Mouse (Mus musculus): ENCODE measurements around the gene Uvrag.

Uvrag gene

DNA sequence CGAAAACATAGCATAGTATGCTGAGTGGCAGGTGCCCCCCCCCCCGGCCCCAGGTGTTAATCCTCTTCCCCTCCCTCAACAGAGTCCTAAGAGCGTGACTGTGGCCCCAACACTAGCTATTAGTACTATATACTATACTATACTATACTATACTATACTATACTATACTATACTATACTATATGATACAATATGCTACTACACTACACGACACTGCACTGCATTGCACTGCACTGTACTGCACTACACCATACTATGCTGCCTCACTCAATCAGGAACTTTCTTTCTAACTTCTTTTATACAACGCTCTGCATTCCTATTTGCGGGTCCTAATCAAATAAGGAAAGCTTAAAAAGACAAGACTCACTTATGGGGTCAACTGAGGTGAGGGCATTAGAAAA, 224.4 kb downstream of the Uvrag start:
- no peak for DNase-seq

GRCm38 (mm10) chr7:98912953-98913360, 228.0 kb downstream of the Uvrag start:
- no peak for DNase-seq

DNA sequence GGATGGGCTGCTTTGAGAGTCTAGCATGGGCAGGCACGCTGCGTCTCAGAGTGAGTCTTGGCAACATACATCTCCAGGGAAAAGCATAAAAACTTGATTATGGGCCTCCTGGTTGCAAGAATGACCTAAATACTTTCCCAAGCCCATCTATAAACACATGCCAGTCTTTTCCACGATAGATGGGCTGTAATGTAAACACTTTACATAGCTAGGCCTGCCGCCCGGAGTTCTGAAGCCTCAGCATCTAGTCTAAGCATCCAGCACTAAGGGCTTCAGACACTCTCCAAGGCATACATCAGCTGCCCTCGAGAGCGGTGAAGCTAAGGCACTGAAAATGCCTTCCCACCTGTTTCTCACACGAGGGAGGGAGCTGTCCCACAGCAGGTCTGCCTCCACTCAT, 229.7 kb downstream of the Uvrag start:
- DNase-seq, result no peak

GRCm38 (mm10) chr7:98910712-98911111, 230.2 kb downstream of the Uvrag start:
- DNase-seq, result no peak

DNA sequence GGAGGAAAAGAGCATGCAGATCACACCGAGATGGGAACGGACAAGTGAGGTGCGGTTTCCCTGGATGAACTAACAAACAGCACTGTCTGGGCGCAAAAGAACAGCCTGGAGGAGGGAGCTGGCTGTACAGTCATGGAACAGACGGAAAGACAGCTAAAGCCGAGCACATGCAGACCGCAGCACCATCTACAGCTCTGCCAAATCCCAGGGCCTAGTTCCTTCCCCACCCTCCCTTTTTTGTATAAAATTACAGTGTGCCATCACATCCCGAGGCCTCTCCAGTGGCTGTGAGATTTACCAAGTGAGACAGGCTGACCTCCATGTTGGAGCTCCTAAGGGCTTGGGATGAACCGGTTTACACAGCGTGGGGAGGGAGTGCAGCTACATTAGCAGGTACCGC, 230.8 kb downstream of the Uvrag start:
- no peak for DNase-seq

DNA sequence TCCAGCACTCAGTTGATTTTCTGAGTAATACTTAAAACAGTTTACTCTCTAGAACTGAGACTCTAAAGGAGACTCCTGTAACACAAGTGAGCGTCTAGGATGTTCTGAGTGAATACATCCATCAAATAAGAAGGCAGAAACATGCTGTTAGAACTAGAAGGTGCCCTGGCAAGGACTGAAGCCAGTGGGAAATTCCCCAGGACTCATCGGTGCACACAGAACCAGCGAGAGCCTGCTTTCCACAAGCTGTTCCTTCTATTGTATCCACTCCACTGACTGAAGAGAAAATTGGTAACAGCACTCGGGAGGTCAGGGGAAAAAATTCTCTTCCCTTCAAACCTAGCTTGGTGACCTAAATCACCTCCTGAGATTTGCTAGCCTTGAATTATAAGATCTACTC, 233.5 kb downstream of the Uvrag start:
- no peak for DNase-seq

- DNase-seq, result peak; percentile 27 to 30
Measured at GRCm38 (mm10) chr7:98904659-98905362, 236.1 kb downstream of the Uvrag start.

DNA sequence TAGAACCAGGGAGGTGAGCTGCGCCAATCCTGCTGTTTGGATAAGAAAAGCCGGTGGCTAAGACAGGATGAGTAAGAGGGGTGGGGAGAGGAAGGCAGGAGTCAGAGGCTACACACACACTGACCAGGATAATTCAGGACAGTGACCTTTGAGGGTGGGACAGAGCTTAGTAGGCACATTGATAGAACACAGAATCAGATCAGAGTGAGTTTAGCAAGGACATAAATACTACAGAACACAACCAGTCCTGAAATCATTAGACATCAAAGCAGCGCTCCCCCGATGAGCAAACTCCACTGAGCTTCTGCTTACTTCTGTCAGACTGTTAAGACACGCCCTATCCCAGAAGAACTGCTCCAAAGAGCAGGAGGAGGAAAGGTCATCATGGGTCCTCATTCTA, 237.1 kb downstream of the Uvrag start:
- DNase-seq, result no peak

DNA sequence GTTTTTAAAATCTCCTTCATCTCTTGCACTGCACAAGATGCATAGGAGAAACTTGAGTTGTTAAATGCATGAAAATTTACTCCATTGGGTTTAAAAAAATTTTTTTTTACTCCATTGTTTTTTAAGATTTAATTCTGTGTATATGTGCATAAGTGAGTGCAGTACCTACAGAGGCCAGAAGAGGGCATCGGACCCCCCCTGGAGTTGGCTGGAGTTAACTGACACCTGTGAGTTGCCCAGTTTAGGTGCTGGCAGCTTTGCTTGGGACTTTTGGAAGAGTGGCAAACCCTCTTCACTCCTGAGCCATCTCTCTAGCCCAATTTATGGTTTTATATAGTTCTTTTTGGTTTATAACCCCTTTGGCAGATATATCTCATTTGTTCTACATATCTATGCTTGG, 239.8 kb downstream of the Uvrag start:
- no peak for DNase-seq

- DNase-seq, result peak; percentile 26 to 44
Measured at GRCm38 (mm10) chr7:98899815-98900214, 241.1 kb downstream of the Uvrag start.

- no peak for DNase-seq
Measured at GRCm38 (mm10) chr7:98897323-98897722, 243.6 kb downstream of the Uvrag start.

DNA sequence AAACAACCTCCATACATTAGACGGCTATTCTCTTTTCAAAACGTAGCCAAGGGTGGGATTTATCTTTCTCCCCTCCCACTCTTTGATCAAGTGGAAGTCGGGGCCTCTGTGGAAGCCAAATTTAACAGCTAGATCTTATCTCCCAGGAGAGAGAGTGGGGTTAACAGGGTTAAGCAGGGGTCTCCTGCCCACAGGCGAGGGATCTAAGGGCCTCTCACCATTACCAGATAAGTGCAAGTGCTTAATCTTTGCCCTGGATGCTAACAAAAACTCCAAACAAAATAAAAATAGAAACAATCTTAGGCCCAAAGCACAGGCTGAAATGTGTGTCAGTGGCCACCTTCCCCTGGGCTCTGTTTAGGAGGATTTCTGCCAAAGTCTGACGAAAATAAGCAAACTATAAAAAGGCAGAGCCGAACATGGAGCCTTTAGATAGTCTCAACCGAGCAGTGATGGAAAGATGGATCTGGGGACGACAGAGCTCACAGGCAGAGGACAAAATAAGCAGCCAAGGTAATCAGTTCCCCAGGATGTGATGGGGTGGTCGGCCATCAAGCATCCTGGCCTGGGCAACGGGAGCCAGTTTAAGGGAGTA, 245.3 kb downstream of the Uvrag start:
- no peak for DNase-seq

DNA sequence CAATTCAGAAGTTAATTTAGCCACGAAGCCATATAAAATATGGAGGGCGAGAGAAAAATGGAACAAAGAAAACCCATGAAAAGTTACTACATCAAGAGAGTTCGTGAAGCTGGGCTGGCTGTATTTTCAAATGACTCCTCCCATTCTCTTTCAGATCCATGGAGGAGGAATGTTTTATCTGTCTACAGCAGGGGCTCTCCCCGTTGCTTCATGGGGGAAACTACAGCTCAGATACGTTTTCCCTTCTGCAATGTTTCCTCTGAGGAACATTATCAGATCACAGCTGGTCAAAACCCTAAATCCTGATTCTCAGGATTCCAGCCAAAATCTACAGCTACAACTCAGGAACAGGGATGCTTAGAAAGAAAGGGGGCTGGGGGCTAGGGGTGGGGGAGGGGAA, 246.2 kb downstream of the Uvrag start:
- no peak for DNase-seq

- no peak for DNase-seq
Measured at GRCm38 (mm10) chr7:98894305-98894704, 246.6 kb downstream of the Uvrag start.

DNA sequence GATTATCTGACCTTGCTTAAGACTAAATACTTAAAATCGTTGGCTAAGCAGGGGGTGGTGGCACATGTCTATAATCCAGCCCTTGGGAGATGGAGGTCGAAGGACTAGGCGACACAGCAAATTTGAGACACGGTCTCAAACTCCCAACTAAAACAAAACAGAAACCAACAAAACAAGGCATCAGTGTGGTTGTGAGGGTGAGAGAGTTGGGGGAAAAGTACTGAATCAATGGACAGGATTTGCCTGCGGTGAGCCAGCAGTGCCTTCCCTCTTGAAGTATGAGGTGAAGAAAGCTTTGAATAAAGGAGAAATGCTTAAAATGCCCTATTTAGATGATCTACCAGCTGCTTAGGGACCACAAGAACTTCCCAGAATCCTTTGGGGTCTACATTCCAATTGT, 247.8 kb downstream of the Uvrag start:
- no peak for DNase-seq

- no peak for DNase-seq
Measured at GRCm38 (mm10) chr7:98889211-98889610, 251.7 kb downstream of the Uvrag start.

- no peak for DNase-seq
Measured at GRCm38 (mm10) chr7:98888810-98889209, 252.1 kb downstream of the Uvrag start.

DNA sequence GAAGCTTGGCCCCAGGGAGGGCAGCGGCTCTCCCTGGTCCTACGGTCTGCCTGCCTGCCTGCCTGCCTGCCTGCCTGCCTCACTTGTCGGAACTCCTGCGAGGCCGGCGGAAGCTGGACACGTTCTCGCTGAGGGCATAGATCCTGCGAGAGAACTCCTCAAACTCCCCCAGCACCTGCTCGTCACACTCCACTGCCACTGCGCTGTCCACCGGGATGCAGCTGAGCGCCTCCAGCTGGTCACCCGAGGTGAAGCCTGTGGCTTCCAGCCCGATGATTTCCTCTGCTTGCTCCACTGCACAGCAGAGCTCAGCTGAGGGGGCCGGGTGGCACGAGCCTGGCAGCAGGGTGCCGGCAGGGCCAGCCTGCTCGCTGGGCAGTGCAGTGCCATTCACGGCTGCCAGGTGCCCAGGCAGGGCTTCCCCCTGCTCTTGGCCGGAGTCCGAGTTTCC, 253.1 kb downstream of the Uvrag start:
- DNase-seq, result peak; percentile 70 to 72

GRCm38 (mm10) chr7:98881887-98882286, 259.1 kb downstream of the Uvrag start:
- DNase-seq, result peak in 1 of 2 experiments; percentile 11

DNA sequence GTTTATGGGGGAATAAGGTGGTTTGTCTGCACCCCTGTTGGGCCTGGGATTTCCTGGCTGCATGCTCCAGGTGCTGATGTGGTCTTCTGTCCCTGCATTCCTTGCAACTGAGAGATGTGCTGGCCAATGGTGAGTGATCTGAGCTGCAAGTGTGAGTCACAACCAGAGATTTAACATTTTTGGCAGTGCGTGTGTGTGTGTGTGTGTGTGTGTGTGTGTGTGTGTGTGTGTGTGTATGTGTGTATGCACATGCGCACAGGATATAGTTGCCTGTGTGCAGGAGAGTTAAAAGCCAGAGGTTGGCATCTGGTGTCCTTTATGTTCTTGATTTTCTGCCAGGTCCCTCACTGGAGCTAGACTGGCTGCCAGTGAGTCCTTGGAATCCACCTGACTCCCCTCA, 261.8 kb downstream of the Uvrag start:
- no peak for DNase-seq

GRCm38 (mm10) chr7:98876119-98876518, 264.8 kb downstream of the Uvrag start:
- DNase-seq, result no peak

DNA sequence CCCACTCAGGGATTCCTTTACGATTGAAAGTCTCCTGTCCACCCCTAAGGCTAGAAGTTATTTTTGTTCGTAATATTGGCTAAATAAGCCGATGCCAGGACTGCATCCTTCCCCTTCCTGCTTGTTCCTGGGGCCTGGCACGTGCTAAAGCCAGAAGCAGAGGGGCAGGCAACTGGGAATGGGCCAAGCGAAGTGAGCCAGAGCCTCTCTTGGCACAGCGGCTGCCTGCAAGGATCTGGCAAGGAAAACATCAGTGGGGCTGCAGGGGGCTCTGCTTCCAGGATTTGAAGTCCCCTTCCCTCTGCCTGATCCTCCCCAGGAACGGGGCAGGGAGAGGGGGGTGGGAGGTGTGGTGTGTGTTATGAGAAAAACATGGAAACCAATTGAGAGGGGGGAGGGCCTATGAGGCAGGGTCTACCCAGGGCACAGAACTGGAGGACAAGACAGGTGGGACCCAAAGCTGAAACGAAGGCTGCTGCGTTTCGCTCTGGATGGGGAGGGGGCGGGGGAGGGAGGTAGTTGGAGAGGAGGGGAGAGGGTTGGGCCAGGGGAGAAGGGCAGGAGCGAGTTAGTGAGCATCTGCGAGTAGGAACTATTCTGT, 265.5 kb downstream of the Uvrag start:
- no peak for DNase-seq

DNA sequence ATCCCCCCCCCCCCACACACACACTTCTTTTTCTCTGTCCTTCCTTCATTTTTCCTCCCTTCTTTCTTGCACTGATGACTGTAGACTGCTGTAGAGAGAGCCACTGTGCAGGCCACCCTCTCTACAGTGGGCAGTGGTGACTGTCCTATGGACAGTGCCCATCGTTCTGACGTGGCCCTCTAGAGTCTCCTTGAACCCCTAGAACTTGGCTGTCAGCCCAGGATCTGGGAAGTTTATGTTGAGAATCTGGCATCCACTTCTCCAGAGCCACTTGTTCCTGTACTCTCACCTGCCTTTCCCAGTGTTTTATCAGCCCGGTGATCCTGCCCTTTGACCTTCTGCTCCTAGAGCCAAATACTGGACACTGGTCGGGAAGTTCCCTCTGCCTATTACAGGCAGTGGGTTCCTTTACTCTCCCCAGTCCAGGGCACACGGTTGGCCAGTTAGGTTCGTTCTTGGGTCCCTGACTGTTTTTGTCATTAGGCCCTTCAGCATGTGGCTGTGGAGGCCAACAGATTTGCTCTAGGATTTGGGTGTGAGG, 266.5 kb downstream of the Uvrag start:
- DNase-seq, result no peak

DNA sequence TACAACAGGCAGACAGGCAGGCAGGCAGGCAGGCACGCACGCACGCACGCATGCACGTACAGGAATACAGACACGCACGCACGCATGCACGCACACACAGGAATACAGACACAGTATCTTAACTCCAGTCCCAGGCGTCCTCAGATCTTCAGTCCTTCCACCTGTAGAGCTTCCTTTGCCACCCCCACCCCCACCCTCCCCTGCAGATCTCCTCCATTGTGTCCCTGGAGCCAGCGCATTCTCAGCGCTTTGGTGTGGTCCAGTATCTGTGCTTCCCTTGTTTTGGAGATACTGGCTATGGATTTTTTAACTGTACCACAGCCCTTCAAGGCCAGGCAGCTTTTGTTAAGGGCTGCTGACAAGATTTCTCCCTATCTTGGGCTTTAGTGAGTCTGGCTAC, 267.6 kb downstream of the Uvrag start:
- no peak for DNase-seq
